Mouse (Mus musculus) forebrain, embryonic 14.5 days (tissue): ENCODE measurements around the gene Apod. TPM values are rescaled to one million over a fixed set of nuclear protein-coding genes. Genes with fewer than 3 reads are reported as not detected.

Experiments used
- ATAC-seq: fragments of 200-750 bp; cut with Nextera tagmentation; 2 replicates; pipeline ENCODE4 v1.8.0; 2017; ENCODE audit warnings: mild to moderate bottlenecking, moderate library complexity
- DNase-seq: peaks from one replicate; pipeline ENCODE4 v3.0.0-alpha.2; 2015; ENCODE audit warnings: low spot score
- H3K27ac ChIP-seq: fragments of 300-500 bp; sonication (generic); 2 replicates; pipeline ENCODE4 v1.5.1; 2014; ENCODE audit warnings: low read depth, mild to moderate bottlenecking, control low read depth, low read length, moderate library complexity
- H3K27me3 ChIP-seq: fragments of 300-500 bp; sonication (generic); replicated peaks from 2 replicates; pipeline ENCODE4 v1.6.1; 2014; ENCODE audit warnings: low read length, control low read depth, mixed read lengths; ENCODE audit not compliant: control insufficient read depth, insufficient read depth
- H3K36me3 ChIP-seq: fragments of 300-500 bp; sonication (generic); 2 replicates; pipeline ENCODE4 v1.6.1; 2014; ENCODE audit warnings: low read length, control low read depth; ENCODE audit not compliant: control insufficient read depth, insufficient read depth
- H3K4me1 ChIP-seq: fragments of 300-500 bp; sonication (generic); 2 replicates; pipeline ENCODE4 v1.6.1; 2014; ENCODE audit warnings: antibody characterized with exemption, low read length, control low read depth; ENCODE audit not compliant: control insufficient read depth, insufficient read depth
- H3K4me2 ChIP-seq: fragments of 300-500 bp; sonication (generic); 2 replicates; pipeline ENCODE4 v1.6.1; 2014; ENCODE audit warnings: mild to moderate bottlenecking, control low read depth, low read length
- H3K4me3 ChIP-seq: fragments of 300-500 bp; sonication (generic); 2 replicates; pipeline ENCODE4 v1.5.1; 2014; ENCODE audit warnings: low read depth, low read length, control low read depth
- H3K9ac ChIP-seq: fragments of 300-500 bp; sonication (generic); 2 replicates; pipeline ENCODE4 v1.6.1; 2014; ENCODE audit warnings: mild to moderate bottlenecking, low read length, control low read depth, moderate library complexity
- H3K9me3 ChIP-seq: fragments of 300-500 bp; sonication (generic); replicated peaks from 2 replicates; pipeline ENCODE4 v1.6.1; 2016; ENCODE audit warnings: low read length, control low read depth, mixed read lengths; ENCODE audit not compliant: control insufficient read depth
- WGBS: fragments of 180-500 bp; shearing (Covaris S2); extraction: QIAGEN DNeasy Blood & Tissue Kit; methylation state at CpG from one replicate; pipeline ENCODE4 v1.1.7; 2014; 5-methylcytosine and 5-hydroxymethylcytosine counted together
- polyA plus RNA-seq: library from polyadenylated mRNA; unstranded; fragments of >200 nt; fragmentation: Nextera tagmentation; extraction: Ambion mirVana; gene quantifications from 2 replicates; pipeline ENCODE4 v1.2.1, GENCODE M21; 2014

Apod gene
- polyA plus RNA-seq = 65.3 and 91.8 TPM in 2 replicates

GRCm38 (mm10) chr16:31314497-31315233, at the start of gene Apod:
Gene Apod (minus strand): TSS chr16:31314808.
- Histone ChIP-seq H3K4me2 (no peak within 1 kb of the TSS), H3K36me3 (no peaks in the 10 kb centered on the region), H3K4me1 (no peaks in the 10 kb centered on the region), H3K9me3 (no peaks in the 10 kb centered on the region), H3K4me3 (no peak within 1 kb of the TSS), H3K9ac (no peak within 1 kb of the TSS), H3K27ac (no peak within 1 kb of the TSS), H3K27me3 (no peaks in the 10 kb centered on the region)
- ATAC-seq (no peak), DNase-seq (no peak)
- 42% methylated on average over 9 of the region's 9 CpGs for WGBS

DNA sequence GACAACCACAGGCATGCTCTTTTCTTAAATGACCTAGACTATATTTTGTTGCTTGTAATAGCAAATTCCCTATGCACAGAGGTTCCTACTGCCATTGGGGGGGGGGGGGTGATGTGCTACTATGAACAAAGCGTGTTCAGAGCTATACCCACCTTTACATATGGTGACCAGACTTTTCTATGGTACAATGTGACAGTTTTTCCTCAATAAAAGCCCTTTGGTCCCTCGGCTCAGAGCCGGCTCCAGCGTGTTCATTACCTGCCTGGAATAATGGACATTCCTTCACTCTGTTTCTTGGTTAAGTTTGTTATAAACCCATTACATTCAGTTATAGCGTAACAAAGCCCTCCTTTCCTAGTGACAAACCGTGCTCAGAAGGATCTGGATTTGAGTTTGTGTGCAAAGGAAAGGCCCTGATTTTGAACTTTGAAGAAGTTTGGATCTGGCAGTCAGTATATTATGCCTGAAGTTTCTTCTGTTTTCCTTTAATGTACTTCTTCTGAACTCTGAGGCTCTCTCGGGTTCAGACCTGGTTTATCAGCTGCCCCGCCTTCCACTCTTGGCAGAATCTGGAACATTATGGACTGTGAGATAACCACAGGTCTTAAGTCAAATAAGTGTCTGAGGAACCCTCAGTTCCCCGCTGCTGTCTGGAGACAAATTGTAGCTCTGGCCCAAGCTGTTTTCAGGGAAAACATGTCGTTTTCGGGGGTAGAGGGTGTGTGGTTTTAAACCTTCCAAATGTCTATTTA, 49.3 kb upstream of the Apod start:
- 82% methylated on average over 11 of the region's 11 CpGs for WGBS
- ATAC-seq (no peak), DNase-seq (no peak)
- Histone ChIP-seq H3K4me2 (no peak overlapping the region), H3K4me3 (no peak overlapping the region), H3K27me3 (no peaks in the 10 kb centered on the region), H3K36me3 (no peaks in the 10 kb centered on the region), H3K27ac (no peak overlapping the region), H3K9ac (no peak overlapping the region), H3K4me1 (no peaks in the 10 kb centered on the region), H3K9me3 (no peaks in the 10 kb centered on the region)

GRCm38 (mm10) chr16:31359542-31359941, 44.9 kb upstream of the Apod start:
- WGBS = 73% methylated on average over 5 of the region's 5 CpGs
- no peak for DNase-seq
- Histone ChIP-seq H3K27me3 (no peaks in the 10 kb centered on the region), H3K9me3 (no peaks in the 10 kb centered on the region), H3K4me1 (no peaks in the 10 kb centered on the region), H3K27ac (no peak overlapping the region), H3K4me3 (no peak overlapping the region), H3K36me3 (no peaks in the 10 kb centered on the region), H3K9ac (no peak overlapping the region), H3K4me2 (no peak overlapping the region)
- ATAC-seq = no peak

DNA sequence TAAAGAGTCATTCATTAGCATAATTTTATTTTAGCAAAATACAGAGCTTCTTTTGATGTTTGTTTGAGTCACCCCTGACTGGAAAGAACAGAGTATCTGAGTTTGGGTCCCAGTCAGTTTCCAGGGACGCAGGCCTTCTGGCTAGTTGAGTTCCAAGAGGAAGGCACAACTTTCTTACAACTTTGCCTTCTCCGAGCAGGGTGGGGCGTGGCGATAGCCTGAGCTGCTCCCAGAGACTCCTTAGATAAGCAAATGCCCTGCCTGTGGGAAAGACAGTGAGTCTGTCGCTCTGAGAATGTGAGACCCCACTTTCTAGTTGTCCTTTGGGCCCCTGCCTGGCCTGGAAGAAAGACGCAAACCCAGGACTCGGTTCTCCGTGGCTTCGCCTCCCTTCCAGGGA, 44.4 kb upstream of the Apod start:
- H3K36me3 ChIP-seq = no peaks in the 10 kb centered on the region
- no peak overlapping the region for H3K27ac ChIP-seq
- DNase-seq (no peak), ATAC-seq (no peak)
- H3K9ac ChIP-seq = no peak overlapping the region
- WGBS = 34% methylated on average over 9 of the region's 9 CpGs
- no peaks in the 10 kb centered on the region for H3K9me3 ChIP-seq
- no peaks in the 10 kb centered on the region for H3K27me3 ChIP-seq
- no peak overlapping the region for H3K4me2 ChIP-seq
- H3K4me3 ChIP-seq = no peak overlapping the region
- H3K4me1 ChIP-seq = no peaks in the 10 kb centered on the region

DNA sequence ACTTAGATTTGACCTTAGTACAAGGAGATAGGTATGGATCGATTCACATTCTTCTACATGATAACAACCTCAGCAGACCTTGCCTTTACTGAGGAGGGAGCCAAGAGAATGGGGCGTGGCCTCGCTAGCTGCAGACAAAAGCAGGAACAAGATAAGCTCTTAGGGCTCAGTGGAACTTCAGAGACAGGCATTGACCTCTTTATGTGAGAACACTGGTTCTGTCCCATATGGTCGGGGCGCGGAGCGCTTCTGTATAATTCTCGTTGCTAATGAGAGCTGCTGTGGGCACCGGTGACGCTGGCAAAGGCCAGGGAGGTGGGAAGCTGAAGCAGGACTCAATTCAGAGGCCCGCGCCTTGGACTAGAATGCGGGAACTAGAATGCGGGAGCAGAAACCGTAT, 44.0 kb upstream of the Apod start:
- DNase-seq = no peak
- 43% methylated on average over 15 of the region's 15 CpGs for WGBS
- H3K4me2 ChIP-seq = no peak overlapping the region
- H3K4me3 ChIP-seq = no peak overlapping the region
- no peak overlapping the region for H3K27ac ChIP-seq
- H3K4me1 ChIP-seq = no peaks in the 10 kb centered on the region
- H3K9me3 ChIP-seq = no peaks in the 10 kb centered on the region
- ATAC-seq = no peak
- H3K9ac ChIP-seq = no peak overlapping the region
- no peaks in the 10 kb centered on the region for H3K27me3 ChIP-seq
- no peaks in the 10 kb centered on the region for H3K36me3 ChIP-seq

DNA sequence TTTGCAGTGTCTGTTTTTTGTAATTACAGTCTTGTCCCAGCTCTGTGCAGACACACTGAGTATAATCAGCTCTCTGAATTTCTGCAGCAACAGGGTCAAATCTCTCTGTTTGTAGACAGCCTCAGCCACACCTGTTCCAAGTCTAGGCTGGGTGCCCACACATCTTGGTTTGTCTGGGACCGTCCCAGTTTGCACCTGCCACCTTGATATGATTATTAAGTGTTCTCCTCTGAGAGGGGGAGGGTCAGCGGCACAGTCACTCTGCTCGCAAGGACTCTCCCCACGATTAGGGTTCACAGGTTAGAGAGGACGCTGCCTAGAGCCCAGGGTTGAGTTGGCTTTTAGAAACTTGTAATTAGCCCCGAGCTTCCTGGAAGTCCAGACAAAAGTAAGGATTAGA, 41.3 kb upstream of the Apod start:
- H3K4me1 ChIP-seq = no peaks in the 10 kb centered on the region
- ATAC-seq (no peak), DNase-seq (no peak)

DNA sequence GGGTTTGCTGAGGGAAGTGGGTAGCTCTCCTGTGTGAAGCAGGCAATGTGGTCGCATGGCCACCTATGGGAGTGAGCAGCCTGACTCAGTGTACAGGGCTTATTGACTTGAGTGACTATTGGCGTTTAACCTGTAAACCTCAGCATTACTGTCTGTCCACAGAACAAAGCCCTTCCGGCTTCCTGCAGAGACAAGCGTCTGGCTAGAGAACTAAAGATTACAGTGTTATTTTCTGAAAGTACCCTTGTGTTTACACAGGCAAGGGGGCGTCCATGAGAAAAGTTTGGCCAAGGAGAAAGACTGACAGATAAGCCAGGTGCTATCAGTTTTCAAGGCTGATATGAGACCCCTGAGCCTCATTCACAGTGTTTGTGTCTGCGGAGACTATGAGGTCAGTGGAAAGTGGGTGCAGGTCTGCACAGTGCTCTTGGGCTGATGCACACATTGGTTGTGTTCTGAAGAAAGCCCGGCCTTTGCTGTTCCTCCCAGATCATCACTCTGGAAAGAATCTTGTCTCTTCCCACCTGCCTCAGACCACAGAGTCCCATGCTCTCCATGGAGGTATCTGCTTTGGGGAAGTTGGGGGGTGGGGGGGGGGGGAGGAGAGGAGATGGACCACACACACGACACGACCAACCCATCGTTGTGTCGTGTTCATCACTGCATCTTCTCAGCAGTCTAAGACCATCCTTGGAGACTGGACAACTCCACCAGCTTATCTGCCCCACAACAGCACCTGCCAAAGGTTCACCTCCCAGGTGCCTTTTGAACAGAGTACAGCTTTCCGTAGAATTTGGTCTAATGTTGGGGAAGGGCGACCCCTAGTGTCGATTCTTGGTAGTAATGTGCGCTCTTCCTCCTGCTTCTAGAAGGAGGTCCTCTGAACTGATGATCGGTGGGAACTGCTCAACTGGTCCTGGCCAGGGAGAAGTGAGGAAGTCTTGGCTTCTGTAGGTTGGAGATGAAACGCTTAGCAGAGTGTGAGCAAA, 40.0 kb upstream of the Apod start:
- ATAC-seq (peak; percentile 65), DNase-seq (peak; percentile 85)
- no peaks in the 10 kb centered on the region for H3K9me3 ChIP-seq
- no peaks in the 10 kb centered on the region for H3K36me3 ChIP-seq
- 30% methylated on average over 17 of the region's 17 CpGs for WGBS
- no peak overlapping the region for H3K9ac ChIP-seq
- no peak overlapping the region for H3K27ac ChIP-seq
- no peaks in the 10 kb centered on the region; the same call in 1 of the 2 replicates for H3K27me3 ChIP-seq
- H3K4me1 ChIP-seq = no peaks in the 10 kb centered on the region
- H3K4me3 ChIP-seq = no peak overlapping the region
- H3K4me2 ChIP-seq = no peak overlapping the region

More for the DNA sequence above, 41.3 kb upstream of the Apod start:
- H3K4me3 ChIP-seq = no peak overlapping the region
- no peak overlapping the region for H3K9ac ChIP-seq
- no peaks in the 10 kb centered on the region for H3K36me3 ChIP-seq
- H3K9me3 ChIP-seq = no peaks in the 10 kb centered on the region
- no peaks in the 10 kb centered on the region; the same call in 1 of the 2 replicates for H3K27me3 ChIP-seq
- 56% methylated on average over 6 of the region's 6 CpGs for WGBS
- no peak overlapping the region for H3K4me2 ChIP-seq
- H3K27ac ChIP-seq = no peak overlapping the region

DNA sequence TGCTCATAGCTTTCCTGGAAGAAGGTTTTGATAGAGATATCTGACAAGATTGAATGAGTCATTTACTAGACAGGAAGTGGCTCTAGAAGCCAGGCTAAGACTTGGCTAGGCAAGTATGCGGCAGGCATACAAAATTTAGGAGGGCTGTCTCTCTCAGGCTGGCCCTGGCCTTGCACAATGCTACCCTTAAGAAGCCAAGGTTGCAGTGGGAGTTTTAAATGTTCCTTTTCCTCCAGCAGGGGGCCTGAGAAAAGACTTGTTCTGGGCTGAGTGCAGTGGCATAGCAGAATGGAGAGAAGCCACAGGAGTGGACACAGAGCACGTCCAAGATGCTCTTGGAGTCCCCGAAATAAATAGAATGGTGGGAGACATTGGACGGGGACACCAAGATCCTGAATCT, 38.4 kb upstream of the Apod start:
- no peaks in the 10 kb centered on the region for H3K4me1 ChIP-seq
- peak; percentile 38 for DNase-seq
- H3K4me3 ChIP-seq = no peak overlapping the region
- H3K9ac ChIP-seq = no peak overlapping the region
- H3K36me3 ChIP-seq = no peaks in the 10 kb centered on the region
- H3K27me3 ChIP-seq = no peaks in the 10 kb centered on the region; the same call in 1 of the 2 replicates
- H3K9me3 ChIP-seq = no peaks in the 10 kb centered on the region
- ATAC-seq = no peak
- H3K4me2 ChIP-seq = no peak overlapping the region
- H3K27ac ChIP-seq = no peak overlapping the region
- 70% methylated on average over 4 of the region's 4 CpGs for WGBS
